Mouse (Mus musculus): ENCODE measurements around the gene Hexa. TPM values are rescaled to one million over a fixed set of nuclear protein-coding genes. Genes with fewer than 3 reads are reported as not detected.

The Hexa gene
- polyA plus RNA-seq, 1 experiment from 2014 or later: 61.2 TPM

DNA sequence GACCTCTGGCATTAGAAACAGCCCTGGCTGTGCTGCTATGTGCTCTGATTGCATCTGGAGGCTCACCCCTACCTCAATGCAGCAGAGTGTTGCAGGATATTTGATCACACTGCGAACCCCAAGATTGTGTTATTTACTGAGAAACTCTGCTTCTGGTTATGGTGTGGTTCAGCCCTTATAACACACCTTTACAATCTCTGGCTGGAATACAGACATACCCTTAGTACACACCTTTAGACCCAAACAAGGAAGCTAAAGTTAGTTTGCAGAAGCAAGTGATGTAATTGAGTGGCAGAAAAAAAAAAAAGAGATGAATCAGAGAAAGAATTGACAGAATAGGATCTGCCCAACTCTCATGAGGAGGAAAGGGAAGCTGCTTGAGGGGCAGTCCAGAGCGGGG, 71.6 kb downstream of the Hexa start:
- H3K27me3 ChIP-seq (replicated peaks): no peaks in the 10 kb centered on the region
- H3K27ac ChIP-seq: no peak overlapping the region
- no peak for ATAC-seq (replicated peaks)
- WGBS: 92% methylated on average over 2 of the region's 2 CpGs
- H3K4me3 ChIP-seq: no peak overlapping the region
- H3K36me3 ChIP-seq (replicated peaks): 0 out of 2 replicates have a peak, but pooled peaks cover under 1% of the 10 kb centered on the region
- no peak overlapping the region for H3K9ac ChIP-seq
- no peaks in the 10 kb centered on the region for H3K9me3 ChIP-seq
- no peak overlapping the region for H3K4me2 ChIP-seq
- no peaks in the 10 kb centered on the region for H3K4me1 ChIP-seq

Other genes with a start within 250 kb of the Hexa start
- gene Adpgk, start 248.0 kb upstream of the Hexa start, polyA plus RNA-seq (2015; fragmentation: Nextera tagmentation; extraction: Ambion mirVana): 23.5 and 24.5 TPM in 2 replicates
- gene Bbs4, start 186.0 kb upstream of the Hexa start, polyA plus RNA-seq (2015; fragmentation: Nextera tagmentation; extraction: Ambion mirVana): 46.2 and 48.5 TPM in 2 replicates
- 17.4 and 20.8 TPM in 2 replicates for gene Arih1, start 52.9 kb upstream of the Hexa start, polyA plus RNA-seq (2015; fragmentation: Nextera tagmentation; extraction: Ambion mirVana)
- gene Tmem202, start 307 bp downstream of the Hexa start, polyA plus RNA-seq (2015; fragmentation: Nextera tagmentation; extraction: Ambion mirVana): 0.42 and 0.67 TPM in 2 replicates
- 58.0 and 61.8 TPM in 2 replicates for gene Celf6, start 38.4 kb downstream of the Hexa start, polyA plus RNA-seq (2015; fragmentation: Nextera tagmentation; extraction: Ambion mirVana)
- 228 and 229 TPM in 2 replicates for gene Parp6, start 77.7 kb downstream of the Hexa start, polyA plus RNA-seq (2015; fragmentation: Nextera tagmentation; extraction: Ambion mirVana)
- gene Pkm, start 116.8 kb downstream of the Hexa start, polyA plus RNA-seq (2015; fragmentation: Nextera tagmentation; extraction: Ambion mirVana): 1,075 and 1,145 TPM in 2 replicates
- 4.4 and 4.6 TPM in 2 replicates for gene Gramd2, start 140.6 kb downstream of the Hexa start, polyA plus RNA-seq (2015; fragmentation: Nextera tagmentation; extraction: Ambion mirVana)
- 11.1 and 14.0 TPM in 2 replicates for gene Senp8, start 211.2 kb downstream of the Hexa start, polyA plus RNA-seq (2015; fragmentation: Nextera tagmentation; extraction: Ambion mirVana)
- 28.1 and 28.2 TPM in 2 replicates for gene Myo9a, start 211.4 kb downstream of the Hexa start, polyA plus RNA-seq (2015; fragmentation: Nextera tagmentation; extraction: Ambion mirVana)